Mouse (Mus musculus): ENCODE measurements at regions not wholly inside any gene's neighbourhood (a gene's known extent, or its start where the extent isn't known, plus 50 kb on each side); places are given as distances from the start of the nearest gene placed in this dataset.

- DNase-seq (ENCODE audit: low spot score), result no peak
Observed at GRCm38 (mm10) chr3:118418981-118419380, 142.9 kb upstream of the Dpyd start.

DNA sequence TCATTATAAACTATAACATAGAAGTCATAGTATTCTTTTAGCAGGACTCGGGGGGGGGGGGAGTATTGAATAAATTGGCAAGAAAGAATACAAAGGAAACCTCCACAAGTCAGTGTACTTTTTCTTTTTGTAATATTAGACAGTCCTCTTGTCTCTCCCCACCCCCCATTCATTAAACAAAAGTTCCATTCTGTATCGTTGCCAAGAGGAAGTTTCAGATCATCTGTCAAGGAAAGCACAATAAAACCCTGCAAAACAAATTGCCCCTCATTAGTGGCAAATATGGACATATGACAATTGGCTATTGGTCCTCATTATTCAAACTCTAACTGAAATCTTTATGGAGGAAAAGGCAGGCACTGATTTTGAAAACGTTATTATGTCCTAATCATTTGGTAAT lies 140.2 kb upstream of the Dpyd start:
- no peak for DNase-seq (ENCODE audit: low spot score)

- DNase-seq (ENCODE audit: low spot score), result no peak
Observed at GRCm38 (mm10) chr3:118425748-118426147, 136.2 kb upstream of the Dpyd start.

DNA sequence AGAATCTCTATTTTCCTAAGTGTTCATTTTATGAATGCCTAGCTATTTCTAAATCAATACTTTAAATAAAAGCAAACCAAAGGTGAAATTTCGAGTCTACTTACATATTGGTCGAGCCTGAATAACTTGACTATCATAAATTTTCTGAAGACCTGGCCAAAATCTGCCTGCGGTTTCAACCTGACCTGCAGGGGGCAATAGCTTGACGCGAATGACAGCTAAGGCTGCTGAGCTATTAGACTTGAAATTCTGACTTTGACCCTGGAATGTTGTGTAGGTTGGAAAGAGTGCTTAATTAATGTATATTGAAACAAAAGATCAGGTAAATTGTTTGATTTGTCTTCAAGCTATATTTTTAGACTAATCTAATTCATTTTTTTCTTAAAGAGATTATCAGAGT lies 133.4 kb upstream of the Dpyd start:
- DNase-seq (ENCODE audit: low spot score), result peak; percentile 48

DNA sequence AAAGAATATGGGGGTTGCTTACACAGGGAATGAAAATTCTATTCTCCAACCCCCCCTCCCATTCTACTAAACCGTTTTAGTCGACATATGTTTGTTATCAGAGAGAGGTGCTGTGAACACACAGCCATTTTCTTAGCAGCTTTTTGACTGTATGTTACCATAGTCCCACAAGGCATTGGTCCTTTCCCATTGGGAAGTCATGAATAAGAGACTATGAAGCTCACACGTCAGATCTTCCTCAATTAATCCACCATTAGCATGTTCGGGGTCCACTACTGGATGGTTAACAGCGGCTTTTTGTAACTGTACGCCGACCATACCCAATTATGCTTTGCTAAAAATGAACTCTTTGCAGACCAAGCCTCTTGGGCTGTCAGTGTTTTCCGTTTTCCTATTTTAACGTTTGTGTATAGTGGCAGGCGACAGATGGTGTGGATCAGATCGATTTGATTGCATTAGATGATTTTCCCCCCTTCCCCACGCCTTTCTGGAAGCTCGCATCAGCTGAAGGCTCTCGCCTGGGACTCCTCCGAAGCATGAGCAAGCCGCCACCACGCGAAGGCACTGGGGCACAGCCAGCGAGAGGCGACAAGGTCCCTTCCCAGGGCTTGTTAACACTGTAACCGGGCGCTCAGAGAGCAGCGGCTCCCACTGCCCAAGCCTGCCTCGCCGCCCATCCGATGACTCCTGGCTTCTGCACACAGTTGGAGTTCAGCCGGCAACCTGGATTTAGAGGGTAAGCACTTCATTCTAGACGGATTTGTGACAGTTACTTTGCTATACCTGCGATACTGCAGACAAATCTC lies 131.9 kb upstream of the Dpyd start:
- DNase-seq (ENCODE audit: low spot score), result no peak

- no peak for DNase-seq (ENCODE audit: low spot score)
Observed at GRCm38 (mm10) chr3:118430631-118430906, 131.4 kb upstream of the Dpyd start.

DNA sequence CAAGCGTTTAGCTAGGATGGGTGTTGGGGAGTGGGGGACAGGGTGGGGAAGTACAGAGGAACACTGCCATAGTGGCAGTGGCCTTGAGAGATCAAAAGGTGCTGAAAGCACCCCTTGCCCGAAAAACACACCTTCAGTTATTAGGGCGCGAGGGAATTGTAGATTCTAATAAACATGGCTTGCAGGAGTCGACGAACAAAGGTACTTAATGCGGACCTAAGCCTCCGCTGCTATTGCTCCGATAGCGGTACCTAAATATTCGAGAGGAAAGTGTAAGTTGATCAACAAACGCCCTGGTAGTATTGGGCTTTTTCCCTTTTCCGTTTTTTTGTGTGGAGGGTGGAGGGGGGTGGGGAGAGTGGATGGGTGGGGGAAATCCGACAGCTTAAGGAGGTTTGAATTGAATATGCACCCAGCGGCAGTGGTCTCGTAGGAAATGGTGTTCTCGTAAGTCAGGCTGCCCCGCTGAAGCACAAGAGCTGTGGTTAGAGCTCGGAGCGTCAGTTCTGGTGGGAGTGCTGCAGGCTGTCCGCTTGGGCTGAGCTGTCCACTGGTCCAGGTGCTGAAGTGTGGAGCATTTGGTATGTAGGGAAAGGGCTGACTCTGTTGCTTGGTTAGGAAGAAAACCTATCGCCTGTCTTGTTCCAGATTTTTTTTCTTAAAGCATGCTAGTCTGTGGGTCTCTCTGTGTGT lies 130.8 kb upstream of the Dpyd start:
- peak; percentile 78 for DNase-seq (ENCODE audit: low spot score)

DNA sequence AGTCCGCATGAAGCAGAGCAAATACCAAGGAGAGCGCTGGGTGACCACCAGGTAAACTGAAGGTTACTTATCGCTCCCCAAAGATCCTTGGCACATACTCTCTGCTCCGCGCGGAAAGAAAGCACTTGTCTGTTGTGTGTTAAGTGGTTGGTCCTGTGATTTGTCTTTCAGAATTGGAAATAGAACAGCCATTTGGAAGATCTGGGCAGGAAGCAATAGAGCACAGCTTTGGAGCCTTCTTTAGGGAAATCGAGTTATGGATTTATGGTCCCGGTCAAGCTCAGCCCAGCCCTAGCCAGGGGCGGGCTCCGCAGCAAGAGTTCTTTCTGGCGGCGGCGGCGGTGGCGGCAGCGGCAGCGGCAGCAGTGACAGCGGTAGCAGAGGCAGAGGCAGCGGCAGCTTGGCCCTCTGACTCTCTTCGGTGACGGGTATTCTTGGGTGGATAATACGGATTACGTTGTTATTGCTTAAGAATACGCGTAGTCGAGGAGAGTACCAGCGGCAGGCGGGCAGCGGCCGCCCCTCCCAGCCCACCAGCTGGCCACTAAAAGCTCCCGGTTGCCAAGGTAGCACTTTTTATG lies 128.4 kb upstream of the Dpyd start:
- DNase-seq (ENCODE audit: low spot score), result no peak

DNA sequence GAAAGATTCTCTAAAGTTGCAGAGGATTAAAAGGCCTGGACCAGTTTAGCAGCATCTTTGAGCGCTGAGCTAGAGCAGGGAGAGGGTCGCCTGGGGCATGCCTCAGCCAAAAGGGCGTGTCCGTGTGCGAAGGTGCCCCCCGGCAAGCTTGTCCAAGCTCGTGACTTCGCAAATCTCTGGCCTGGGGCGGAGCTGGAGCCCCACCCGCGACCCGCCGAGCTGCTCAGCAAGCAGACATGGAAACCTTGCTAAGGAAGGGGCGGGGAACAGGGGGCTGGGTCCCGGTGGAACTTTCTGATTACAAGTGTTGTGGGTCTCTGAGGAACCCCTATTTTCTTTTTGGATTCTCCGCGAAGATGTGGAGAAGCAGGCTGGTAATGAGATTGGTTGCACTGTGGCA lies 127.6 kb upstream of the Dpyd start:
- DNase-seq (ENCODE audit: low spot score), result no peak

- DNase-seq (ENCODE audit: low spot score), result no peak
Observed at GRCm38 (mm10) chr3:118434847-118435246, 127.1 kb upstream of the Dpyd start.

GRCm38 (mm10) chr3:118435248-118435647 lies 126.7 kb upstream of the Dpyd start:
- no peak for DNase-seq (ENCODE audit: low spot score)

GRCm38 (mm10) chr3:118443742-118444332 lies 118.1 kb upstream of the Dpyd start:
- no peak for DNase-seq (ENCODE audit: low spot score)

GRCm38 (mm10) chr3:118445360-118445759 lies 116.6 kb upstream of the Dpyd start:
- no peak for DNase-seq (ENCODE audit: low spot score)

DNA sequence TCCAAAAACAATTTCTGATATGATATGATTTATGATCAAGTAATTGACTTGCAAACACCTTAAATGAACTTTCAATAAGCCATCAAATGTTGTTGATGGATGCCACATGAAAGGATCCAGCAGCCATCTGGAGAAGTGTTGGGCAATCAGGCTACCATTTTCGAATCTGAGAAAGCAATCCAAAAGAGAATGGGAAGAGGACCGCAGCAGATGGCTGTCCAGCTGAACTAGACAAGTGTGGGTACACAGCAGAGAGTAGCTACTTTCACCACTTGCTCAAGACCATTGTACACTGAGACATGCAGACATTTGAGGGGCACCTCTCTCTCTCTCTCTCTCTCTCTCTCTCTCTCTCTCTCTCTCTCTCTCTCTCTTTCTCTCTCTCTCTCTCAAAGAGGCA lies 102.3 kb upstream of the Dpyd start:
- DNase-seq (ENCODE audit: low spot score), result no peak

DNA sequence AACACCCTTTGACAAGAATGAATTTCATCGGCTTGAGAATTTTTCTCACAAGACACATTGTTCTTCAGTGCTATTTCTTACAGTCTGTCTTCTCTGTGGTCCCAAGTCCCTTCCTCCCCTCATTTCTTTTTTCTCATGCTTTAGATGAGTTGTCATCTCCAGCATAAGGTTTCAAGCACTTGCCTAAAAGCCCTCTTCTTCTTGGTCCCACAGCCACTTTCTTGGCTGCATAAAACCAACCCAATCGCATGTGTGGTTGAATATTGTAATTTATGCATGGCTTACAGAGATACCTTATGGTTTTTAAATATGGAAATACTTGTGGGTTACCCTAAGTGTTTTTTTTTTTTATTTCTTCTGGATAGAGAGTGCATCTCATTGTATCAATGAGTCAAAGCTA lies 96.3 kb upstream of the Dpyd start:
- DNase-seq (ENCODE audit: low spot score), result no peak

GRCm38 (mm10) chr3:118472215-118472799 lies 89.6 kb upstream of the Dpyd start:
- no peak for DNase-seq (ENCODE audit: low spot score)

GRCm38 (mm10) chr3:118478065-118478464 lies 83.9 kb upstream of the Dpyd start:
- DNase-seq (ENCODE audit: low spot score), result no peak

DNA sequence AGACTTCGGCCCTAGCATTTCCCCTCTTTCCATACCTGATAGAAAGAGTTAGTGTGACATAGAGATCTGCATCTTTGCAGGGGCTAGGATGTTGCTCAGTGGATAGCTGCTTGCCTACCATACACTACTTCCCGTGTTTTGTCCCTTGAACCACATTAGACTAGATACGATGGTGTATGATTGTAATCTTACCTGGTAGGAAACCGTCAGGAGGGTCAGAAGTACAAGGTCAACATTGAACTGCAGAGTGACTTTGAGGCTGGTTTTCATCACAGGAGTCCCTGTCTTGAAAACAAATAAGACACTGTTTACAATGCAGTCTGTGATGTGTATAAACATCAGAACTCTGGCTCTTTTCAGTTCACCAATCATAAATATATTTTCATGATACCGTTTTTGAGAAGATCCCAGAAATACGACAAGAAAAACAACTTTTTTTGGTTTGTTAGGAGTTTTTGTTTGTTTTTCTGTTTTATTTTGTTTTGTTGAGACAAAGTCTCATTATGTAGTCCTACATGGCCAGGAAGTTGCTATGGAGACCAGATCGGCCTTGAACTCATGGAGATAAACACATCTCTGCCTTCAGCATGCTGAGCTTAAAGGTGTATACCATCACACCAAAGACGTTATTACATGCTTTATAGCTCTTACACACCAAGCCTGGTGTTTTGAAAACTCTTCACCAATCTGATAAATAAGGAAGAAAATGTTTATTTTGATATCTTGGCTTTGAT lies 81.2 kb upstream of the Dpyd start:
- no peak for DNase-seq (ENCODE audit: low spot score)

DNA sequence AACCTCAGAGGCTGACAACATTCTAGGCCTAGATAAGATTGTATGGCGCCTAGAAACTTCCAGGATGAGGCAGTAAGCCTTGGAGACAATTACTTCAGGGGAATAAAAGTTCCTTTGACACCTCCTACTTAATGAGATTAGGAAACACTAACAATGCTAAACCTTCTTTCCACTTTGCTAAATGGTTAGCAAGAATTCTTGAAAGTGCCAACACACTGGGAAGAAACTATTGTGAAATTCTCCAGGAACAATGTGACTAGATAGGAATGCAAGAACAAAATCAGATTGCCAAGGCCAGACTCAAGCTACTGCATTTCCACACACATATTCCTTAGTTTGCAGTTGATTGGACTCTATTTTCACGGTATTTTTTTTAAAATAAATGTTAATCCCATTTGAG lies 76.0 kb upstream of the Dpyd start:
- DNase-seq (ENCODE audit: low spot score), result no peak

- no peak for DNase-seq (ENCODE audit: low spot score)
Observed at GRCm38 (mm10) chr3:118487408-118487807, 74.5 kb upstream of the Dpyd start.

- no peak for DNase-seq (ENCODE audit: low spot score)
Observed at GRCm38 (mm10) chr3:118491101-118491500, 70.8 kb upstream of the Dpyd start.

DNA sequence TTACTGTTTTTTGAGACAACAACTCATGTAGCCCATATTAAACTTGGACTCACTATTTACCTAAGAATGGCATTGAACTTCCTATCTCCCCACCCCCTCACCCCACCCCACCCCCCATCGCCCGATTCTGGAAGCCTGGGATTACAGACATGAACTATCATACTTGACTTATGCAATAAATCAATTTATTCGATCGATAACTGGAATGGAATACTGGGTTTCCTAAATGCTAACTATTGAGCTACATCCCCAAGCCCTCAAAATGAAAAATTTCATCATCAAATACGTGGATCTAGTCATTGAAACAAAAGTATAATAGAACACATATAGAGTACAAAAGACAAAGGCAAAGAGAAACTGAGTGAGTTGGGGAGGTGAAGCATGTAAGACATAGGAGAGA lies 70.1 kb upstream of the Dpyd start:
- no peak for DNase-seq (ENCODE audit: low spot score)

All from ovary, postnatal 14 days (tissue).